Mouse (Mus musculus) thymus, postnatal 36 days (tissue): Measurements from ENCODE around the gene Slc35e3.

Source experiments
- DNase-seq, 2 experiments: peaks; one replicate each; pipeline ENCODE4 v3.0.0; 2022; ENCODE audit warnings: mixed read lengths in 2 of 2

The Slc35e3 gene

GRCm38 (mm10) chr10:117746297-117746883 lies at the start of gene Slc35e3:
TSS of gene Slc35e3 (minus strand) at chr10:117746365.
- peak; percentile 97 for DNase-seq

- peak in 1 of 2 experiments; percentile 1 for DNase-seq
Observed at GRCm38 (mm10) chr10:117795206-117795605, 49.0 kb upstream of the Slc35e3 start.

- DNase-seq, result no peak
Observed at GRCm38 (mm10) chr10:117793436-117794030, 47.4 kb upstream of the Slc35e3 start.

GRCm38 (mm10) chr10:117792141-117793091 lies 46.3 kb upstream of the Slc35e3 start, which contains the start of gene Nup107:
TSS of gene Nup107 (minus strand) at chr10:117792705.
- DNase-seq, result peak; percentile 100

GRCm38 (mm10) chr10:117791171-117791470 lies 45.0 kb upstream of the Slc35e3 start:
- DNase-seq, result no peak

GRCm38 (mm10) chr10:117790421-117791170 lies 44.4 kb upstream of the Slc35e3 start:
- DNase-seq, result no peak

GRCm38 (mm10) chr10:117790011-117790410 lies 43.8 kb upstream of the Slc35e3 start:
- DNase-seq, result no peak

GRCm38 (mm10) chr10:117784646-117785045 lies 38.5 kb upstream of the Slc35e3 start:
- DNase-seq, result peak; percentile 25 to 40

- DNase-seq, result no peak
Observed at GRCm38 (mm10) chr10:117783786-117784420, 37.7 kb upstream of the Slc35e3 start.

GRCm38 (mm10) chr10:117782491-117783260 lies 36.5 kb upstream of the Slc35e3 start:
- no peak for DNase-seq

- DNase-seq, result no peak
Observed at GRCm38 (mm10) chr10:117782056-117782455, 35.9 kb upstream of the Slc35e3 start.

- no peak for DNase-seq
Observed at GRCm38 (mm10) chr10:117781021-117781725, 35.0 kb upstream of the Slc35e3 start.

GRCm38 (mm10) chr10:117780306-117780911 lies 34.2 kb upstream of the Slc35e3 start:
- no peak for DNase-seq

- no peak for DNase-seq
Observed at GRCm38 (mm10) chr10:117779581-117780305, 33.6 kb upstream of the Slc35e3 start.

GRCm38 (mm10) chr10:117778951-117779350 lies 32.8 kb upstream of the Slc35e3 start:
- no peak for DNase-seq

- no peak for DNase-seq
Observed at GRCm38 (mm10) chr10:117778328-117778910, 32.3 kb upstream of the Slc35e3 start.

- DNase-seq, result no peak
Observed at GRCm38 (mm10) chr10:117777501-117778327, 31.5 kb upstream of the Slc35e3 start.

GRCm38 (mm10) chr10:117777103-117777470 lies 30.9 kb upstream of the Slc35e3 start:
- DNase-seq, result no peak
